Mouse (Mus musculus): Measurements from ENCODE around the gene Krt75.
"Not testable (repeated sequence)": the region's sequence is repeated elsewhere in the genome, so short reads cannot be mapped to it uniquely, and the experiment has no call there.

Gene Krt75

GRCm38 (mm10) chr15:101517161-101517560, 56.5 kb downstream of the Krt75 start, which contains the start of gene Gm49425:
Gene Gm49425, minus strand, starts transcription at chr15:101517261.
- DNase-seq (ENCODE audit: low spot score) = not testable (repeated sequence)

All from urinary bladder, postnatal 14 days (tissue).